Mouse (Mus musculus) fat pad, adult 2 months (tissue): ENCODE data around the gene Pid1.

ENCODE experiments used
- DNase-seq: peaks from one replicate; pipeline ENCODE4 v3.0.0-alpha.2; 2011; ENCODE audit warnings: low read depth, low spot score; ENCODE audit errors: extremely low read depth

The Pid1 gene

GRCm38 (mm10) chr1:84077023-84077422 is 287.0 kb downstream of the Pid1 start:
- no peak for DNase-seq

- no peak for DNase-seq
Measured at GRCm38 (mm10) chr1:84056884-84057630, 306.9 kb downstream of the Pid1 start.

GRCm38 (mm10) chr1:84056306-84056705 is 307.7 kb downstream of the Pid1 start:
- DNase-seq = no peak

- no peak for DNase-seq
Measured at GRCm38 (mm10) chr1:84025746-84026145, 338.2 kb downstream of the Pid1 start.

GRCm38 (mm10) chr1:84012871-84013375 is 351.1 kb downstream of the Pid1 start:
- DNase-seq = no peak

GRCm38 (mm10) chr1:84002630-84003029 is 361.4 kb downstream of the Pid1 start:
- DNase-seq = no peak
